Mouse (Mus musculus) left cerebral cortex, postnatal 4 days (tissue): ENCODE results near the gene Chpt1. TPM values are rescaled to one million over a fixed set of nuclear protein-coding genes. Genes with fewer than 3 reads are reported as not detected.

Experiments used
- DNase-seq: peaks from one replicate; pipeline ENCODE4 v3.0.0-alpha.2; 2022
- intact Hi-C: fragments of 180-260 bp; cut with DNase I; formaldehyde crosslinking; loops from one replicate; pipeline ENCODE4 v1.15.1; 2025
- total RNA-seq, 2 experiments: library from RNA; stranded (reverse); gene quantifications; 2 replicates each; pipeline ENCODE4 v1.2.3; 2021

The Chpt1 gene
- total RNA-seq, 2 experiments from 2014 or later = 15.5 to 15.6 TPM

GRCm38 (mm10) chr10:88409751-88410150 is 94.1 kb downstream of the Chpt1 start:
- intact Hi-C loops = no loop called here
- DNase-seq = no peak

GRCm38 (mm10) chr10:88407875-88408631 is 95.8 kb downstream of the Chpt1 start:
- DNase-seq = no peak
- intact Hi-C loops = no loop called here

GRCm38 (mm10) chr10:88405812-88406211 is 98.1 kb downstream of the Chpt1 start:
- DNase-seq = no peak
- intact Hi-C loops = no loop called here

DNA sequence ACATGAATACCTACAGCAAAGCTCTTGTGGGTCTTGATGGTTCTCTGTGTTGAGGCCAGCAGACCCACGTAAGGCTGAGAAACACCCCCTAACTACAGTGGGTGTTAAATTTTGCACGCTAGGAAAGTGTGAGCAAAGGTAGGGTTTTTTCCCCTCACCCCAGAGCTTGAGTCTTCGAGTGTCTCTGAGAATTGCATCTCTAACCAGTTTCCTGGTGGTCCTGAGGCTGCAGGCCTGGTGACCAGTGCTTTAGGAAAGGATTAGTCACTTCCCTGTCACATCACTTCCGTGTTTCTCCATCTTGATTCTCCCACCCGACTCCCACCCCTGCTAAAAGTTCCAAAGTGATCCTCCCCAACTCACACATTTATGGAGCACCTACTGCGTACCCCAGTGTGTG is 99.7 kb downstream of the Chpt1 start:
- no peak for DNase-seq
- intact Hi-C loops = no loop called here

DNA sequence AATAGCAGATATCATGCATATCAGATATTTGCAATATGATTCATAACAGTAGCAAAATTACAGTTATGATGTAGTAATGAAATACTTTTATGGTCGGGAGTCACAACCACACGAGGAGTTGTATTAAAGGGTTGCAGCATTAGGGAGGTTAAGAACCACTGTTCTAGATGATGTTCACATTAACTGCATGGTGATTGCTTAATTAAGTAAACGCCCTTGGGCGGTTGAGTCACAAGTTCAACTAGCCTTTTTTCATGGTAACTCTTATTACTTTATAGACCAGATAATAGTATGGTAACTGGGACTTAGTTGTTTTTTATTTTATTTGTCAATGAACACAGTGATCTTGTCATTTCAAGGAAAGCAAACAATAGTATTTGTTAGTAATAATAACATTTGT is 100.9 kb downstream of the Chpt1 start:
- intact Hi-C loops = no loop called here
- no peak for DNase-seq

Other genes starting within 250 kb of the Chpt1 start
- 1 to 10 TPM; 1.6 to 2.1 TPM for gene Dram1, start 125.0 kb downstream of the Chpt1 start, total RNA-seq
- 10 to 100 TPM; 95.3 to 97.6 TPM for gene Gnptab, start 124.9 kb downstream of the Chpt1 start, total RNA-seq
- 1 to 10 TPM in 1 of 2 experiments, under 1 TPM in 1; 0.54 to 1.2 TPM for gene Sycp3, start 44.5 kb downstream of the Chpt1 start, total RNA-seq
- 1 to 10 TPM in 1 of 2 experiments, under 1 TPM in 1; 0.81 to 1.3 TPM for gene Mybpc1, start 101.1 kb upstream of the Chpt1 start, total RNA-seq
- not detected for gene Spic, start 180.9 kb upstream of the Chpt1 start, total RNA-seq
- gene Arl1, start 226.8 kb upstream of the Chpt1 start, total RNA-seq = 10 to 100 TPM; 95.8 to 98.1 TPM